Mouse (Mus musculus) liver, embryonic 16.5 days (tissue): Measurements from ENCODE around the gene Lyrm7. TPM values are rescaled to one million over a fixed set of nuclear protein-coding genes. Genes with fewer than 3 reads are reported as not detected.
"Not testable (repeated sequence)": the region's sequence is repeated elsewhere in the genome, so short reads cannot be mapped to it uniquely, and the experiment has no call there.

ENCODE experiments used
- ATAC-seq: fragments of 200-750 bp; cut with Nextera tagmentation; 2 replicates; pipeline ENCODE4 v1.8.0; 2017; ENCODE audit warnings: low read depth, mild to moderate bottlenecking, moderate number of reproducible peaks, moderate library complexity
- H3K27ac ChIP-seq: fragments of 300-500 bp; sonication (generic); 2 replicates; pipeline ENCODE4 v1.5.1; 2014; ENCODE audit warnings: mild to moderate bottlenecking, low read length
- H3K27me3 ChIP-seq: fragments of 300-500 bp; sonication (generic); 2 replicates; pipeline ENCODE4 v1.6.1; 2014; ENCODE audit warnings: low read depth, low read length, mixed read lengths; ENCODE audit not compliant: control insufficient read depth, insufficient read depth
- H3K36me3 ChIP-seq: fragments of 300-500 bp; sonication (generic); 2 replicates; pipeline ENCODE4 v1.6.1; 2014; ENCODE audit warnings: mild to moderate bottlenecking; ENCODE audit not compliant: control insufficient read depth, insufficient read depth
- H3K4me1 ChIP-seq: fragments of 300-500 bp; sonication (generic); 2 replicates; pipeline ENCODE4 v1.6.1; 2014; ENCODE audit warnings: low read depth, low read length, mixed read lengths; ENCODE audit not compliant: control insufficient read depth
- H3K4me2 ChIP-seq: fragments of 300-500 bp; sonication (generic); 2 replicates; pipeline ENCODE4 v1.6.1; 2014; ENCODE audit warnings: low read depth, low read length, mixed read lengths
- H3K4me3 ChIP-seq: fragments of 300-500 bp; sonication (generic); 2 replicates; pipeline ENCODE4 v1.5.1; 2014; ENCODE audit warnings: low read depth, mild to moderate bottlenecking, low read length
- H3K9ac ChIP-seq: fragments of 300-500 bp; sonication (generic); 2 replicates; pipeline ENCODE4 v1.6.1; 2014; ENCODE audit warnings: low read depth, low read length
- H3K9me3 ChIP-seq: fragments of 300-500 bp; sonication (generic); replicated peaks from 2 replicates; pipeline ENCODE4 v1.6.1; 2016; ENCODE audit warnings: low read length; ENCODE audit not compliant: control insufficient read depth
- WGBS: fragments of 180-500 bp; shearing (Covaris S2); extraction: QIAGEN DNeasy Blood & Tissue Kit; methylation state at CpG from one replicate; pipeline ENCODE4 v1.1.7; 2014; ENCODE audit not compliant: insufficient replicate concordance; 5-methylcytosine and 5-hydroxymethylcytosine counted together
- polyA plus RNA-seq: library from polyadenylated mRNA; unstranded; fragments of >200 nt; fragmentation: Nextera tagmentation; extraction: Ambion mirVana; gene quantifications from 2 replicates; pipeline ENCODE4 v1.2.1, GENCODE M21; 2015

The Lyrm7 gene
- polyA plus RNA-seq, 1 experiment from 2014 or later: 3.2 TPM

- Histone ChIP-seq H3K27ac (no peak overlapping the region), H3K9ac (no peak overlapping the region; the same call in 1 of the 2 replicates), H3K27me3 (peaks cover 6% of the 10 kb centered on the region), H3K4me3 (peak overlapping the region; percentile 55), H3K4me1 (peaks cover 9% of the 10 kb centered on the region), H3K4me2 (peak overlapping the region; percentile 65), H3K36me3 (no peaks in the 10 kb centered on the region), H3K9me3 (no peaks in the 10 kb centered on the region)
- no peak for ATAC-seq
- 45% methylated on average over 5 of the region's 5 CpGs for WGBS
These were observed 42.6 kb upstream of the Lyrm7 start for GRCm38 (mm10) chr11:54903339-54903738.

- Histone ChIP-seq H3K9ac (peak within 1 kb of the TSS; percentile 33; the same call in 1 of the 2 replicates), H3K27ac (no peak within 1 kb of the TSS), H3K4me2 (peak within 1 kb of the TSS; percentile 65), H3K27me3 (peaks cover 6% of the 10 kb centered on the region), H3K9me3 (no peaks in the 10 kb centered on the region), H3K4me1 (peaks cover 9% of the 10 kb centered on the region), H3K4me3 (peak within 1 kb of the TSS; percentile 55), H3K36me3 (no peaks in the 10 kb centered on the region)
- ATAC-seq: peak; percentile 71
- WGBS: 15% methylated on average over 45 of the region's 45 CpGs
These were observed 41.9 kb upstream of the Lyrm7 start, which contains the start of gene Gpx3 for GRCm38 (mm10) chr11:54902333-54903323. Gene Gpx3, plus strand, starts transcription at chr11:54902453.

GRCm38 (mm10) chr11:54899657-54900056 is 38.9 kb upstream of the Lyrm7 start:
- no peak for ATAC-seq
- Histone ChIP-seq H3K4me1 (peaks cover 5% of the 10 kb centered on the region), H3K4me2 (no peak overlapping the region), H3K9me3 (no peaks in the 10 kb centered on the region), H3K36me3 (no peaks in the 10 kb centered on the region), H3K27ac (no peak overlapping the region), H3K9ac (no peak overlapping the region), H3K4me3 (no peak overlapping the region), H3K27me3 (peaks cover 6% of the 10 kb centered on the region)
- 65% methylated on average over 4 of the region's 4 CpGs for WGBS

- H3K36me3 ChIP-seq: no peaks in the 10 kb centered on the region
- no peak for ATAC-seq
- no peak overlapping the region for H3K27ac ChIP-seq
- H3K9me3 ChIP-seq: no peaks in the 10 kb centered on the region
- 68% methylated on average over 5 of the region's 5 CpGs for WGBS
- H3K4me1 ChIP-seq: no peaks in the 10 kb centered on the region
- H3K4me3 ChIP-seq: no peak overlapping the region
- H3K4me2 ChIP-seq: no peak overlapping the region
- no peaks in the 10 kb centered on the region for H3K27me3 ChIP-seq
- no peak overlapping the region for H3K9ac ChIP-seq
These were observed 36.8 kb upstream of the Lyrm7 start for GRCm38 (mm10) chr11:54897470-54897869.

GRCm38 (mm10) chr11:54896646-54897045 is 35.9 kb upstream of the Lyrm7 start:
- not testable (repeated sequence) for H3K27me3 ChIP-seq, H3K36me3 ChIP-seq, H3K4me3 ChIP-seq, ATAC-seq, H3K4me2 ChIP-seq, H3K9ac ChIP-seq, H3K9me3 ChIP-seq, H3K4me1 ChIP-seq, H3K27ac ChIP-seq
- whole genome bisulfite sequencing: 73% methylated on average over 3 of the region's 3 CpGs

GRCm38 (mm10) chr11:54894589-54894988 is 33.9 kb upstream of the Lyrm7 start:
- Histone ChIP-seq H3K27ac (no peak overlapping the region), H3K4me2 (no peak overlapping the region), H3K9me3 (no peaks in the 10 kb centered on the region), H3K4me3 (no peak overlapping the region), H3K36me3 (no peaks in the 10 kb centered on the region), H3K27me3 (no peaks in the 10 kb centered on the region), H3K9ac (no peak overlapping the region), H3K4me1 (no peaks in the 10 kb centered on the region; the same call in 1 of the 2 replicates)
- ATAC-seq: no peak
- WGBS: 73% methylated on average over 9 of the region's 9 CpGs

GRCm38 (mm10) chr11:54892091-54892490 is 31.4 kb upstream of the Lyrm7 start:
- WGBS: 47% methylated on average over 7 of the region's 7 CpGs
- Histone ChIP-seq H3K9ac (no peak overlapping the region), H3K36me3 (no peaks in the 10 kb centered on the region), H3K4me3 (no peak overlapping the region), H3K27ac (no peak overlapping the region), H3K27me3 (no peaks in the 10 kb centered on the region), H3K9me3 (no peaks in the 10 kb centered on the region), H3K4me1 (no peaks in the 10 kb centered on the region; the same call in 1 of the 2 replicates), H3K4me2 (no peak overlapping the region)
- ATAC-seq: no peak

- Histone ChIP-seq H3K9ac (no peak overlapping the region), H3K4me1 (no peaks in the 10 kb centered on the region; the same call in 1 of the 2 replicates), H3K27ac (no peak overlapping the region), H3K27me3 (no peaks in the 10 kb centered on the region), H3K36me3 (no peaks in the 10 kb centered on the region), H3K9me3 (no peaks in the 10 kb centered on the region), H3K4me3 (no peak overlapping the region), H3K4me2 (no peak overlapping the region)
- 61% methylated on average over 5 of the region's 5 CpGs for WGBS
- no peak for ATAC-seq
These were observed 30.6 kb upstream of the Lyrm7 start for GRCm38 (mm10) chr11:54891341-54891740.

- no peak overlapping the region for H3K4me2 ChIP-seq
- no peaks in the 10 kb centered on the region for H3K9me3 ChIP-seq
- no peak overlapping the region for H3K9ac ChIP-seq
- H3K27ac ChIP-seq: no peak overlapping the region
- H3K4me3 ChIP-seq: no peak overlapping the region
- H3K4me1 ChIP-seq: no peaks in the 10 kb centered on the region; the same call in 1 of the 2 replicates
- no peak for ATAC-seq
- WGBS: 55% methylated on average over 6 of the region's 6 CpGs
- H3K27me3 ChIP-seq: no peaks in the 10 kb centered on the region
- H3K36me3 ChIP-seq: no peaks in the 10 kb centered on the region
These were observed 27.2 kb upstream of the Lyrm7 start for GRCm38 (mm10) chr11:54887927-54888326.
